Mouse (Mus musculus) liver, embryonic 15.5 days (tissue): ENCODE data around the gene Gtpbp4. TPM values are rescaled to one million over a fixed set of nuclear protein-coding genes. Genes with fewer than 3 reads are reported as not detected.

Source experiments
- ATAC-seq: fragments of 200-750 bp; cut with Nextera tagmentation; 2 replicates; pipeline ENCODE4 v1.8.0; 2017; ENCODE audit warnings: moderate number of reproducible peaks, mild to moderate bottlenecking, moderate library complexity; ENCODE audit not compliant: insufficient read depth
- H3K27ac ChIP-seq: fragments of 300-500 bp; sonication (generic); replicated peaks from 2 replicates; pipeline ENCODE4 v1.5.1; 2015; ENCODE audit warnings: mild to moderate bottlenecking, inconsistent platforms
- H3K27me3 ChIP-seq: fragments of 300-500 bp; sonication (generic); 2 replicates; pipeline ENCODE4 v1.6.1; 2015; ENCODE audit warnings: mild to moderate bottlenecking, inconsistent platforms
- H3K36me3 ChIP-seq: fragments of 300-500 bp; sonication (generic); replicated peaks from 2 replicates; pipeline ENCODE4 v1.6.1; 2015; ENCODE audit warnings: moderate library complexity, mild to moderate bottlenecking, inconsistent platforms
- H3K4me1 ChIP-seq: fragments of 300-500 bp; sonication (generic); replicated peaks from 2 replicates; pipeline ENCODE4 v1.6.1; 2015; ENCODE audit warnings: inconsistent platforms
- H3K4me2 ChIP-seq: fragments of 300-500 bp; sonication (generic); 2 replicates; pipeline ENCODE4 v1.6.1; 2015; ENCODE audit warnings: moderate library complexity, mild to moderate bottlenecking, inconsistent platforms
- H3K4me3 ChIP-seq: fragments of 300-500 bp; sonication (generic); replicated peaks from 2 replicates; pipeline ENCODE4 v1.5.1; 2015; ENCODE audit warnings: mild to moderate bottlenecking, inconsistent platforms
- H3K9ac ChIP-seq: fragments of 300-500 bp; sonication (generic); 2 replicates; pipeline ENCODE4 v1.6.1; 2015; ENCODE audit warnings: moderate library complexity, mild to moderate bottlenecking, inconsistent platforms
- H3K9me3 ChIP-seq: fragments of 300-500 bp; sonication (generic); replicated peaks from 2 replicates; pipeline ENCODE4 v1.6.1; 2016; ENCODE audit warnings: inconsistent platforms
- WGBS: fragments of 180-500 bp; shearing (Covaris S2); methylation state at CpG from one replicate; pipeline ENCODE4 v1.1.7; 2015; ENCODE audit warnings: mixed read lengths; ENCODE audit not compliant: insufficient replicate concordance; 5-methylcytosine and 5-hydroxymethylcytosine counted together
- polyA plus RNA-seq: library from polyadenylated mRNA; unstranded; fragments of >200 nt; fragmentation: Nextera tagmentation; extraction: Ambion mirVana; gene quantifications from 2 replicates; pipeline ENCODE4 v1.2.1, GENCODE M21; 2015

The Gtpbp4 gene
- 34.9 and 35.9 TPM in 2 replicates for polyA plus RNA-seq

GRCm38 (mm10) chr13:8995990-8996786 lies at the start of gene Gtpbp4:
Gene Gtpbp4 (minus strand): TSS chr13:8996083.
- peak; percentile 95 for ATAC-seq
- 1% methylated on average over 51 of the region's 51 CpGs for WGBS

DNA sequence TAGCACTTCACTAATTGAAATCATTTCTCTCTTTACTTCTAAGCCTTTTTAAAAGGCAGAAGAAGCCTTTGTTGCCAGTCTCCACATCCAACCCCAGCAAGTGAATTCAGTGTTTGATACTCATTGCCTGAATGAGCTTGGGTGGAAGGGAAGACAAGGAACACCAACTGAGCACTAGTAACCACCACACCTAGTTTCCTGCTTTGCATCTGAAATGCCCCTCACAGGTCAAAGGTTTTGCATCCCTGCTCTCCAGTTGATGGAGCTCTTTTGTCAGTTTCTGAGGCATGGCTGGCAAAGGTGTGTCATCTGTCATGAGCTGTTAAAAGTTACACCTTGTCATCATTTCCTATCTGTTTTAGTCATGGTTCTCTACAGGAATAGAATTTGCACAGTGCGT lies 48.8 kb upstream of the Gtpbp4 start:
- H3K27me3 ChIP-seq = no peaks in the 10 kb centered on the region
- WGBS = 88% methylated on average over 1 of the region's 1 CpGs
- no peak overlapping the region for H3K9ac ChIP-seq
- no peaks in the 10 kb centered on the region for H3K4me1 ChIP-seq
- H3K27ac ChIP-seq = no peak overlapping the region
- H3K9me3 ChIP-seq = no peaks in the 10 kb centered on the region
- H3K4me3 ChIP-seq = no peak overlapping the region
- ATAC-seq = no peak
- no peaks in the 10 kb centered on the region for H3K36me3 ChIP-seq
- no peak overlapping the region for H3K4me2 ChIP-seq

More at GRCm38 (mm10) chr13:8995990-8996786, at the start of gene Gtpbp4:
- no peaks in the 10 kb centered on the region for H3K9me3 ChIP-seq
- no peaks in the 10 kb centered on the region for H3K27me3 ChIP-seq
- H3K4me1 ChIP-seq = peaks cover 41% of the 10 kb centered on the region
- H3K27ac ChIP-seq = peak within 1 kb of the TSS; percentile 97
- H3K36me3 ChIP-seq = peaks cover 10% of the 10 kb centered on the region
- peak within 1 kb of the TSS; percentile 95 for H3K4me3 ChIP-seq
- peak within 1 kb of the TSS; percentile 98 for H3K9ac ChIP-seq
- peak within 1 kb of the TSS; percentile 90 for H3K4me2 ChIP-seq

GRCm38 (mm10) chr13:9043289-9044049 lies 47.6 kb upstream of the Gtpbp4 start:
- H3K4me3 ChIP-seq = no peak overlapping the region
- H3K36me3 ChIP-seq = no peaks in the 10 kb centered on the region
- no peak for ATAC-seq
- H3K27ac ChIP-seq = no peak overlapping the region
- WGBS = 23% methylated on average over 3 of the region's 3 CpGs
- no peak overlapping the region for H3K9ac ChIP-seq
- H3K4me2 ChIP-seq = no peak overlapping the region
- H3K9me3 ChIP-seq = no peaks in the 10 kb centered on the region
- no peaks in the 10 kb centered on the region for H3K4me1 ChIP-seq
- H3K27me3 ChIP-seq = no peaks in the 10 kb centered on the region

GRCm38 (mm10) chr13:9040626-9041025 lies 44.7 kb upstream of the Gtpbp4 start:
- no peak overlapping the region for H3K4me3 ChIP-seq
- H3K4me1 ChIP-seq = no peaks in the 10 kb centered on the region
- ATAC-seq = no peak
- H3K27me3 ChIP-seq = no peaks in the 10 kb centered on the region
- WGBS = 60% methylated on average over 1 of the region's 1 CpGs
- H3K36me3 ChIP-seq = no peaks in the 10 kb centered on the region
- no peaks in the 10 kb centered on the region for H3K9me3 ChIP-seq
- no peak overlapping the region for H3K27ac ChIP-seq
- no peak overlapping the region for H3K9ac ChIP-seq
- no peak overlapping the region for H3K4me2 ChIP-seq

DNA sequence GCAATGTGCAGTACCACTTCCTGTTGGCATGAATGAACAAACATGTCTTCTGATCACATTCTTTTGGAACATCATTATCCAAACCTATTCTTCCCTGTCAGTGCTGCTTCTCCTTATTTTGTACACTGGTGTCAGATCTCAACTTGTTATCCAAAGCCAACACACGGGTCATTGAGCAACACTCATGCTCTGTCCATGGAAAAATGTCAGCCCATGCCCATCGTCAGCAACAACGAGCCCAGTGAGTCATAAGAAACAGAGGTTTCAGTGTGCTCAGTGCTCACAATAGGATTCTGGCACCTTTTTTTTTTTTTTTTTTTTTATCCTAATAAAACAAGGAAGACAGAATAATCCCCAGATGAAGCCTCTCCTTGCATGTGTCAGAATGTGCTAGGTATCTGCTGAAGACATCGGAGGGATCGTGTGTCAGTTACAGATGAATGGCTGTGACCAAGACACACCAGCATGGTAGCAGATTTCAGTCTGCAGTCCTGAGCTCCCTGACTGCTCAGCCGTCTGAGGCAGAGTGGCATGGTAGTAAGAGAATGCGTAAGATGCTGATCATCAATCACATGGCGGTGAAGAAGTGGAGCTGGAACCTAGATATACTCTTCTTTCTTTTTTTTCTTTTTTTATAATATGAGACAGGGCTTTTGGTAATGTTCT lies 36.2 kb upstream of the Gtpbp4 start:
- WGBS = 79% methylated on average over 8 of the region's 8 CpGs
- Histone ChIP-seq H3K9ac (no peak overlapping the region), H3K27me3 (no peaks in the 10 kb centered on the region), H3K27ac (no peak overlapping the region), H3K4me2 (no peak overlapping the region), H3K4me1 (no peaks in the 10 kb centered on the region; the same call in 1 of the 2 replicates), H3K4me3 (no peak overlapping the region), H3K9me3 (no peaks in the 10 kb centered on the region), H3K36me3 (no peaks in the 10 kb centered on the region)
- ATAC-seq = no peak

GRCm38 (mm10) chr13:9030364-9030763 lies 34.5 kb upstream of the Gtpbp4 start:
- Histone ChIP-seq H3K27ac (no peak overlapping the region), H3K36me3 (no peaks in the 10 kb centered on the region), H3K4me1 (no peaks in the 10 kb centered on the region; the same call in 1 of the 2 replicates), H3K4me3 (no peak overlapping the region), H3K9me3 (no peaks in the 10 kb centered on the region), H3K4me2 (no peak overlapping the region), H3K27me3 (no peaks in the 10 kb centered on the region), H3K9ac (no peak overlapping the region)
- WGBS = 33% methylated on average over 4 of the region's 4 CpGs
- no peak for ATAC-seq

- 7% methylated on average over 1 of the region's 1 CpGs for WGBS
- Histone ChIP-seq H3K9me3 (no peaks in the 10 kb centered on the region), H3K4me2 (no peak overlapping the region), H3K4me3 (no peak overlapping the region), H3K9ac (no peak overlapping the region), H3K27ac (no peak overlapping the region), H3K4me1 (peaks cover 11% of the 10 kb centered on the region), H3K36me3 (no peaks in the 10 kb centered on the region), H3K27me3 (no peaks in the 10 kb centered on the region)
- ATAC-seq = no peak
Observed at GRCm38 (mm10) chr13:9027251-9027650, 31.4 kb upstream of the Gtpbp4 start.

- Histone ChIP-seq H3K4me1 (peaks cover 52% of the 10 kb centered on the region), H3K9ac (no peak overlapping the region), H3K27ac (no peak overlapping the region), H3K4me3 (no peak overlapping the region), H3K4me2 (no peak overlapping the region), H3K27me3 (no peaks in the 10 kb centered on the region), H3K9me3 (no peaks in the 10 kb centered on the region), H3K36me3 (no peaks in the 10 kb centered on the region)
- WGBS = 29% methylated on average over 1 of the region's 1 CpGs
- ATAC-seq = 0 out of 2 replicates have a peak, but pooled peaks have one; percentile 9
Observed at GRCm38 (mm10) chr13:9022623-9023022, 26.7 kb upstream of the Gtpbp4 start.

GRCm38 (mm10) chr13:9021556-9021955 lies 25.7 kb upstream of the Gtpbp4 start:
- ATAC-seq = no peak
- Histone ChIP-seq H3K4me1 (peaks cover 57% of the 10 kb centered on the region), H3K27me3 (no peaks in the 10 kb centered on the region), H3K9ac (no peak overlapping the region), H3K36me3 (no peaks in the 10 kb centered on the region), H3K4me2 (no peak overlapping the region), H3K27ac (peak overlapping the region; percentile 51; the same call in 1 of the 2 replicates), H3K9me3 (no peaks in the 10 kb centered on the region; the same call in 1 of the 2 replicates), H3K4me3 (no peak overlapping the region)
- WGBS = 77% methylated on average over 7 of the region's 7 CpGs

GRCm38 (mm10) chr13:9019713-9020112 lies 23.8 kb upstream of the Gtpbp4 start:
- peak overlapping the region; percentile 81 for H3K27ac ChIP-seq
- H3K4me1 ChIP-seq = peaks cover 64% of the 10 kb centered on the region
- no peak overlapping the region for H3K9ac ChIP-seq
- H3K9me3 ChIP-seq = no peaks in the 10 kb centered on the region; the same call in 1 of the 2 replicates
- no peak overlapping the region for H3K4me3 ChIP-seq
- 24% methylated on average over 4 of the region's 4 CpGs for WGBS
- H3K36me3 ChIP-seq = no peaks in the 10 kb centered on the region
- H3K27me3 ChIP-seq = no peaks in the 10 kb centered on the region
- peak overlapping the region; percentile 41 for H3K4me2 ChIP-seq
- ATAC-seq = peak; percentile 35
